Comparison of ENCODE assay signal across 8 mouse cellular contexts in genomic region chr15:27488042-27488441, GRCm38 (mm10). TPM values are rescaled to one million over a fixed set of nuclear protein-coding genes. Genes with fewer than 3 reads are reported as not detected.
DNase-seq lines count a peak whose midpoint lies in the region; ATAC-seq and TF ChIP-seq lines count a peak whose summit lies in the region.

No protein-coding gene starts in this region.

- no peaks in the 10 kb centered on the region for H3K9me3 ChIP-seq in forebrain, embryonic 15.5 days
- H3K9me3 ChIP-seq in midbrain, embryonic 14.5 days (ENCODE audit: control insufficient read depth, low read length) = no peaks in the 10 kb centered on the region
- no peaks in the 10 kb centered on the region for H3K9me3 ChIP-seq in liver, embryonic 12.5 days (replicated peaks)

- peak overlapping the region; percentile 18 for H3K4me2 ChIP-seq in forebrain, embryonic 15.5 days (replicated peaks)
- no peak overlapping the region for H3K4me2 ChIP-seq in midbrain, embryonic 14.5 days (ENCODE audit: low read length)
- no peak overlapping the region for H3K4me2 ChIP-seq in liver, embryonic 12.5 days

- DNase-seq in heart, adult 2 months = no peak
- no peak for DNase-seq in heart, postnatal 10 days
- DNase-seq in cerebellum, adult 11-12 months = peak; percentile 88
- peak; percentile 48 for DNase-seq in midbrain, embryonic 14.5 days
- no peak for DNase-seq in spleen, adult 12 weeks (ENCODE audit: low spot score)
- no peak for DNase-seq in c-Kit-positive CD71-positive TER-119-positive erythroid progenitor cells, embryonic 14.5 days (ENCODE audit: low spot score)

- H3K9ac ChIP-seq in heart, adult 2 months (ENCODE audit: low read depth, low read length) = no peak overlapping the region; the same call in 1 of the 2 replicates
- H3K9ac ChIP-seq in forebrain, embryonic 15.5 days (replicated peaks) = no peak overlapping the region
- H3K9ac ChIP-seq in midbrain, embryonic 14.5 days (replicated peaks; ENCODE audit: low read length) = no peak overlapping the region; the same call in 1 of the 2 replicates
- no peak overlapping the region for H3K9ac ChIP-seq in liver, embryonic 12.5 days

- intact Hi-C loops in heart, adult 2 months (cut with DNase I) = no loop called here
- intact Hi-C loops in heart, postnatal 10 days (cut with DNase I) = no loop called here

- H3K4me1 ChIP-seq in heart, adult 2 months (ENCODE audit: control insufficient read depth, insufficient read depth, low read length) = peaks cover 14% of the 10 kb centered on the region
- H3K4me1 ChIP-seq in forebrain, embryonic 15.5 days = peaks cover 42% of the 10 kb centered on the region
- peaks cover 11% of the 10 kb centered on the region for H3K4me1 ChIP-seq in midbrain, embryonic 14.5 days (ENCODE audit: control insufficient read depth, insufficient read depth, low read length)
- H3K4me1 ChIP-seq in liver, embryonic 12.5 days = peaks cover 87% of the 10 kb centered on the region

- TF ChIP-seq EP300 in heart, adult 2 months (IDR thresholded peaks at IDR 0.05; ENCODE audit: insufficient read depth, low read depth, low read length) = no peak

- ATAC-seq in forebrain, embryonic 15.5 days (replicated peaks) = peak; percentile 64
- ATAC-seq in midbrain, embryonic 14.5 days (ENCODE audit: low FRiP score, low TSS enrichment) = no peak
- no peak for ATAC-seq in liver, embryonic 12.5 days

- no peak for TF ChIP-seq POLR2A in heart, adult 2 months (IDR thresholded peaks at IDR 0.05; ENCODE audit: insufficient read depth, low read depth, low read length)

- H3K27me3 ChIP-seq in heart, adult 2 months (ENCODE audit: control insufficient read depth, insufficient read depth, low read length) = no peaks in the 10 kb centered on the region
- no peaks in the 10 kb centered on the region for H3K27me3 ChIP-seq in forebrain, embryonic 15.5 days
- H3K27me3 ChIP-seq in midbrain, embryonic 14.5 days (ENCODE audit: control insufficient read depth, insufficient read depth, low read length) = no peaks in the 10 kb centered on the region
- H3K27me3 ChIP-seq in liver, embryonic 12.5 days (replicated peaks) = peaks cover 30% of the 10 kb centered on the region; the same call in 1 of the 2 replicates

- no peak overlapping the region for H3K4me3 ChIP-seq in heart, adult 2 months
- H3K4me3 ChIP-seq in forebrain, embryonic 15.5 days = no peak overlapping the region
- no peak overlapping the region for H3K4me3 ChIP-seq in midbrain, embryonic 14.5 days (replicated peaks; ENCODE audit: low read depth, low read length)
- no peak overlapping the region for H3K4me3 ChIP-seq in liver, embryonic 12.5 days

- peak overlapping the region; percentile 12 for H3K27ac ChIP-seq in heart, adult 2 months
- peak overlapping the region; percentile 85 for H3K27ac ChIP-seq in forebrain, embryonic 15.5 days (replicated peaks)
- H3K27ac ChIP-seq in midbrain, embryonic 14.5 days (replicated peaks; ENCODE audit: low read depth, low read length) = no peak overlapping the region; the same call in 1 of the 2 replicates
- no peak overlapping the region for H3K27ac ChIP-seq in liver, embryonic 12.5 days

- no peaks in the 10 kb centered on the region for H3K36me3 ChIP-seq in heart, adult 2 months (ENCODE audit: control insufficient read depth, insufficient read depth, low read length)
- H3K36me3 ChIP-seq in forebrain, embryonic 15.5 days = no peaks in the 10 kb centered on the region
- H3K36me3 ChIP-seq in midbrain, embryonic 14.5 days (ENCODE audit: control insufficient read depth, insufficient read depth, low read length) = no peaks in the 10 kb centered on the region
- H3K36me3 ChIP-seq in liver, embryonic 12.5 days = no peaks in the 10 kb centered on the region

- WGBS in heart, adult 2 months = 59% methylated on average over 10 of the region's 10 CpGs
- WGBS in forebrain, embryonic 15.5 days = 38% methylated on average over 10 of the region's 10 CpGs
- 38% methylated on average over 10 of the region's 10 CpGs for WGBS in midbrain, embryonic 14.5 days
- WGBS in liver, embryonic 12.5 days (ENCODE audit: insufficient replicate concordance) = 69% methylated on average over 10 of the region's 10 CpGs

- TF ChIP-seq CTCF in heart, adult 2 months (IDR thresholded peaks at IDR 0.05) = no peak

- H3K79me2 ChIP-seq in heart, adult 2 months (replicated peaks; ENCODE audit: control insufficient read depth, insufficient read depth, low read length) = no peaks in the 10 kb centered on the region; the same call in 1 of the 2 replicates

RNA-seq across cellular contexts. Expression of gene Ank, which starts 21.6 kb away (rescaled TPM):
- total RNA-seq in heart, adult 2 months (2021) = 100 to 1,000 TPM; 196 to 225 TPM
- 176 and 318 TPM in 2 replicates for polyA plus RNA-seq in heart, adult 2 months (2012; rRNA removed)
- total RNA-seq in heart, postnatal 10 days (2021) = 100 to 1,000 TPM; 125 to 149 TPM
- 16.7 and 17.1 TPM in 2 replicates for polyA plus RNA-seq in forebrain, embryonic 15.5 days (2015; fragmentation: Nextera tagmentation; extraction: Ambion mirVana)
- 15.0 and 15.9 TPM in 2 replicates for polyA plus RNA-seq in midbrain, embryonic 14.5 days (2014; fragmentation: Nextera tagmentation; extraction: Ambion mirVana)
- 13.6 and 14.2 TPM in 2 replicates for polyA plus RNA-seq in liver, embryonic 12.5 days (2016; fragmentation: Nextera tagmentation; extraction: Ambion mirVana)

Comparison
In these comparisons a context has a peak if more than half of its experiments do, and no peak if none do; other contexts are left out.
1. DNase-seq: peak in cerebellum, adult 11-12 months (single experiment) and midbrain, embryonic 14.5 days (single experiment); none in heart, adult 2 months (0 of 2), heart, postnatal 10 days (0 of 2), spleen, adult 12 weeks (single experiment) and c-Kit-positive CD71-positive TER-119-positive erythroid progenitor cells, embryonic 14.5 days (single experiment).
2. H3K27ac ChIP-seq: peak in heart, adult 2 months (single experiment) and forebrain, embryonic 15.5 days (single experiment); none in midbrain, embryonic 14.5 days (single experiment) and liver, embryonic 12.5 days (single experiment).